Mouse (Mus musculus) gastrocnemius, adult 18-20 months (tissue): ENCODE results near the gene Dzank1. TPM values are rescaled to one million over a fixed set of nuclear protein-coding genes. Genes with fewer than 3 reads are reported as not detected.

Experiments used
- total RNA-seq, 2 experiments: library from RNA; stranded (reverse); gene quantifications; 2 replicates each; pipeline ENCODE4 v1.2.3; 2021

Dzank1 gene
- total RNA-seq, 2 experiments from 2014 or later, result 0.27 to 0.52 TPM

Other genes with a start within 250 kb of the Dzank1 start
- gene Ovol2, start 195.3 kb downstream of the Dzank1 start, total RNA-seq, result not detected
- gene Kat14, start 158.4 kb downstream of the Dzank1 start, total RNA-seq, result 10 to 100 TPM; 16.6 to 22.7 TPM
- gene Pet117, start 158.4 kb downstream of the Dzank1 start, total RNA-seq, result 1 to 10 TPM; 7.0 to 8.3 TPM
- 1 to 10 TPM; 9.1 to 9.5 TPM for gene Polr3f, start 304 bp upstream of the Dzank1 start, total RNA-seq
- gene Rbbp9, start 23.5 kb upstream of the Dzank1 start, total RNA-seq, result 1 to 10 TPM; 5.9 TPM
- gene Sec23b, start 28.8 kb upstream of the Dzank1 start, total RNA-seq, result 10 to 100 TPM; 10.5 to 11.8 TPM
- 10 to 100 TPM; 75.6 to 87.0 TPM for gene Smim26, start 66.6 kb upstream of the Dzank1 start, total RNA-seq
- gene Dtd1, start 72.5 kb upstream of the Dzank1 start, total RNA-seq, result 10 to 100 TPM; 13.1 to 13.5 TPM